Mouse (Mus musculus) kidney, postnatal 0 days (tissue): ENCODE results near the gene Arhgap9. TPM values are rescaled to one million over a fixed set of nuclear protein-coding genes. Genes with fewer than 3 reads are reported as not detected.
A peak's percentile ranks its signal among the peaks of the same experiment; 100 is the strongest.

Experiments used
- ATAC-seq: fragments of 200-750 bp; cut with Nextera tagmentation; replicated peaks from 2 replicates; pipeline ENCODE4 v1.8.0; 2017; ENCODE audit warnings: low read depth, moderate number of reproducible peaks, moderate TSS enrichment, moderate library complexity; ENCODE audit not compliant: low FRiP score
- DNase-seq: peaks from one replicate; pipeline ENCODE4 v3.0.0-alpha.2; 2016; ENCODE audit warnings: low spot score
- H3K27ac ChIP-seq: fragments of 300-500 bp; sonication (generic); 2 replicates; pipeline ENCODE4 v1.5.1; 2014; ENCODE audit warnings: mild to moderate bottlenecking
- H3K27me3 ChIP-seq: fragments of 300-500 bp; sonication (generic); 2 replicates; pipeline ENCODE4 v1.6.1; 2014; ENCODE audit warnings: low read length, mixed read lengths; ENCODE audit not compliant: insufficient read depth
- H3K36me3 ChIP-seq: fragments of 300-500 bp; sonication (generic); 2 replicates; pipeline ENCODE4 v1.6.1; 2014; ENCODE audit warnings: low read length, mixed read lengths; ENCODE audit not compliant: insufficient read depth
- H3K4me1 ChIP-seq: fragments of 300-500 bp; sonication (generic); replicated peaks from 2 replicates; pipeline ENCODE4 v1.6.1; 2014; ENCODE audit warnings: antibody characterized with exemption, low read length, mixed read lengths; ENCODE audit not compliant: insufficient read depth
- H3K4me2 ChIP-seq: fragments of 300-500 bp; sonication (generic); 2 replicates; pipeline ENCODE4 v1.6.1; 2014; ENCODE audit warnings: mild to moderate bottlenecking, low read length, moderate library complexity, mixed read lengths
- H3K4me3 ChIP-seq: fragments of 300-500 bp; sonication (generic); replicated peaks from 2 replicates; pipeline ENCODE4 v1.5.1; 2014; ENCODE audit warnings: low read depth, low read length
- H3K9ac ChIP-seq: fragments of 300-500 bp; sonication (generic); 2 replicates; pipeline ENCODE4 v1.6.1; 2014; ENCODE audit warnings: low read depth, low read length
- H3K9me3 ChIP-seq: fragments of 300-500 bp; sonication (generic); replicated peaks from 2 replicates; pipeline ENCODE4 v1.6.1; 2016; ENCODE audit warnings: low read length, inconsistent platforms, mixed read lengths
- CTCF ChIP-seq: IDR thresholded peaks from 2 replicates; pipeline ENCODE4 v1.5.1; 2016; ENCODE audit warnings: antibody characterized with exemption, low read depth, mild to moderate bottlenecking, moderate library complexity
- WGBS: fragments of 180-500 bp; shearing (Covaris S2); extraction: QIAGEN DNeasy Blood & Tissue Kit; methylation state at CpG from one replicate; pipeline ENCODE4 v1.1.7; 2014; 5-methylcytosine and 5-hydroxymethylcytosine counted together
- polyA plus RNA-seq: library from polyadenylated mRNA; unstranded; fragments of >200 nt; fragmentation: Nextera tagmentation; extraction: Ambion mirVana; gene quantifications from 2 replicates; pipeline ENCODE4 v1.2.1, GENCODE M21; 2015

The Arhgap9 gene
- polyA plus RNA-seq, 1 experiment from 2014 or later = 3.8 TPM

DNA sequence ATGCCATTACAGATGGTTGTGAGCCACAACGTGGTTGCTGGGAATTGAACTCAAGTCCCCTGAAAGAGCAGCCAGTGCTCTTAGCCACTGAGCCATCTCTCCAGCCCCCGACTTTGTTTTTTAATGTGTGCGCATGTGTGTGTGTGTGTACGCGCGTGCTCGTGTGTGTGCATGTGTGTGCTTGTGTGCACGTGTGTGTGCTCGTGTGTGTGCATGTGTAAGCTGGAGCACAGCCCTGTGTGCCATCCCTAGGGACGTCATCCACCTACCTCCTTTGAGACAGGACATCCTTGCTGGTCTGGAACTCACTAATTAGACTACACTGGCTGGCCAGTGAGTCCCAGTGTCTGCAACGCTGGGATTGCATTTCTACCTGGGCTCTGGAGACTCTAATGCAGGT lies 31.0 kb downstream of the Arhgap9 start:
- H3K9me3 ChIP-seq = no peaks in the 10 kb centered on the region
- no peak for DNase-seq
- no peaks in the 10 kb centered on the region for H3K4me1 ChIP-seq
- no peak overlapping the region for H3K27ac ChIP-seq
- H3K36me3 ChIP-seq = no peaks in the 10 kb centered on the region
- H3K4me2 ChIP-seq = no peak overlapping the region
- WGBS = 89% methylated on average over 11 of the region's 11 CpGs
- ATAC-seq = no peak
- no peak overlapping the region for H3K9ac ChIP-seq
- TF ChIP-seq CTCF = no peak
- no peaks in the 10 kb centered on the region for H3K27me3 ChIP-seq
- no peak overlapping the region for H3K4me3 ChIP-seq

DNA sequence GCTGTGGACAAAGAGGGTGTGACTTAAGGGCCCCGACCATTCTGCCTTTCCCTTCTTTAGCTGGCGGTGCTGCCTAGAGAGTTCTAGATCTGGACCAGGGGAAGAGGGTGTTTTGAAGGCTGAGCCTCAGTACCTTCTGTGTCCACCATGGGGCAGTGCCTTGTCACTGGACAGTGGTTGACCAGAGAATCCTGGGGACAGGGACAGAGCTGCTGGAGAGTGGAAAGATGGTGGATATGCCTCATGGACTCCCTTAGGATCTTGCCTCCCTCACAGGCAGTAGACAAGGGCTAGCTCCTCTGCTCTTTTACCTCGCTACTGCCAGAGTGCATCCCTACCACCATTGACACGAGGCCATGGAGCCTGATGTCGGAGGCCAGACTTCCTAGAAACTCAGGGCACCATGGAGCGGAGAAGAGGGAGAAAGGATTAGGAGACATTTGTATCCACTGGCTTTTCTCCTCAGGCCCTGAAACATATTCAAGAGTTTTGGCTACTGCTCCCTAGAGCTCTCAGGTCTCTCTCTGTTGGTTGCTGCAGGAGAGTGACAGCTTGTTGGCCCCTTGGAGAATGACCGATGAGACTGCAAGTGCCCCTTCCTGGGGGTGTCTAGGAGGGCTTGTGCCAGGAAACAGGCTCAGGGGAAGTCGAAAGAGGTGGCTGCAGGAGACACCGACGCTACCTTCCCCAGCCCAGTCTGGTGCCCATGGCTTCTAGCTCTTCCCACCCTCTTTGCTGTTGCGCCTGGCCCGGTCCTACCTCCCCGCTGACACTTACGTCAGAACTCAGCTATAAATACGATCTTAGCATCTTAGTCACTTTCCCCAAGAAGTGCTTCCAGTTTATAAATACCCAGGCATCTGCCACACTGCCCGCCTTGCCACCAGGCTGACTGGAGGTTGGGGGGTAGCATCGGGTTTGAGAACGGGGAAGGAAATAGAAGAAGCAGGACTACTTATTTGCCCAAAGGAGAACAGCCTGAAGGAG lies 32.4 kb downstream of the Arhgap9 start, which contains the start of gene Inhbe:
Inhbe (minus strand) TSS at position 503 of the 987 bp plus-strand sequence.
- Histone ChIP-seq H3K9me3 (no peaks in the 10 kb centered on the region), H3K4me2 (no peak within 1 kb of the TSS), H3K9ac (no peak within 1 kb of the TSS), H3K4me3 (no peak within 1 kb of the TSS), H3K27ac (no peak within 1 kb of the TSS), H3K36me3 (no peaks in the 10 kb centered on the region), H3K4me1 (no peaks in the 10 kb centered on the region), H3K27me3 (no peaks in the 10 kb centered on the region)
- 80% methylated on average over 18 of the region's 18 CpGs for WGBS
- DNase-seq (peak; percentile 55), ATAC-seq (no peak)
- peak; percentile 70 for TF ChIP-seq CTCF

DNA sequence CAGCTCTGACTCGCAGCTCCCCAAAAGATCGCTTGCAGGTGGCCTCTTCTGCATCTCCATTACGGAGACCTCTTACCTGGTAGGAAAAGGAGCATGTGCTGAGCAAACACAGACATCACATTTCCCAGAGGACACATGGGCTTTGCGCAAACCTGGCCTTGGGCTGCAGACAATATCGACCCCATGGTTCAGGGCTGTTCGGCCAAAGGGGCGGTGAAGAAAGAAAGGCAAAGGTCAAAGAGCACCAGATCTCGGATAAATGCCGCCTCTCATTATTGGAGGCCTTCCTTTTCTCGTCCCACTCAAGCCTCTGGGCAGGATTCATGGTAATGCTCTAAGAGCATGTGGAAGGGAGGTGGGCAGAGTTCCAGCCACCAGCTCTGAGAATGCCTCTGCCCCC lies 33.6 kb downstream of the Arhgap9 start:
- DNase-seq = no peak
- no peak overlapping the region for H3K27ac ChIP-seq
- H3K4me1 ChIP-seq = no peaks in the 10 kb centered on the region
- no peaks in the 10 kb centered on the region for H3K9me3 ChIP-seq
- no peaks in the 10 kb centered on the region for H3K36me3 ChIP-seq
- H3K27me3 ChIP-seq = no peaks in the 10 kb centered on the region
- no peak for TF ChIP-seq CTCF
- no peak overlapping the region for H3K9ac ChIP-seq
- no peak overlapping the region for H3K4me2 ChIP-seq
- no peak for ATAC-seq
- 65% methylated on average over 10 of the region's 10 CpGs for WGBS
- H3K4me3 ChIP-seq = no peak overlapping the region

DNA sequence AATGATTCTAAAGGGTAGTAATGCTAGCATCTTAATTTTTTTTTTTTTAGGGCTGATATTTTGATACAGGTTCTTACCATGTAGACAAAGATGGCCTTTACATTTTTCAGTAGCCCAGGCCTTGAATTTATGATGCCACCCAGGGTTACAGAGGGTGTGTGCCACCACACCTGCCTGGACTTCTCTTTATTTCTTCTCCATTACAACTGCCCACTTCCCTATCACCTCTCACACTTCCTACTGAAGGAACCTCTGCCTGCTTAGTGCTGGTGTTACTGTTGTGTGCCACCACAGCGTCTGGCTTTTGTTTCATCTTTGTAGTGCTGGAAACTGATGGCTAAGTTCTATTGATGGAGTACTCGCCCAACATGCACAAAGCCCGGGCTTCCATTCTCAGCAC lies 39.0 kb downstream of the Arhgap9 start:
- no peaks in the 10 kb centered on the region for H3K36me3 ChIP-seq

DNA sequence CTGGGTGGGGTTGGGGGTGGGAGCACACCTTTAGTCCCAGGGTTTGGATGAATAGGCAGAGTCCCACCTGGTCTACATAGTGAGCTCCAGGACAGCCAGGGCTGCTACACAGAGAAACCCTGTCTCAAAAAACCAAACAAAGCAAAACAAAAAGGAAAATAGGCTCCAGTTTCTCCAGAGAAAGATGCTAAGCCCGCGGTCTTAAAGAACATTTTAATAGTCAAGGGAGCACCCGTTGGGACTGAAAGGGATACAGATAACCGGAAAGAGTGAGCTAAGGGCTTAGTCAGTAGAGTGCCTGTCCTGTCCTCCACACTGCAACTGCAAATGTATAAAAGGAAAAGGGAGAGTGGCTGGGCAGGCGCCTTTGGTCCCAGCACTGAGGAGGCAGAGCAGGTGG lies 45.4 kb downstream of the Arhgap9 start:
- WGBS = 83% methylated on average over 5 of the region's 5 CpGs
- H3K4me2 ChIP-seq = no peak overlapping the region
- ATAC-seq (no peak), DNase-seq (no peak)
- H3K36me3 ChIP-seq = no peaks in the 10 kb centered on the region
- no peaks in the 10 kb centered on the region for H3K9me3 ChIP-seq
- TF ChIP-seq CTCF = no peak
- H3K4me1 ChIP-seq = peaks cover 7% of the 10 kb centered on the region; the same call in 1 of the 2 replicates
- no peaks in the 10 kb centered on the region for H3K27me3 ChIP-seq
- no peak overlapping the region for H3K27ac ChIP-seq
- H3K9ac ChIP-seq = no peak overlapping the region
- no peak overlapping the region for H3K4me3 ChIP-seq

More for the DNA sequence above, 39.0 kb downstream of the Arhgap9 start:
- no peak for DNase-seq
- Histone ChIP-seq H3K9me3 (no peaks in the 10 kb centered on the region), H3K4me3 (no peak overlapping the region), H3K27ac (no peak overlapping the region), H3K9ac (no peak overlapping the region), H3K27me3 (no peaks in the 10 kb centered on the region), H3K4me1 (no peaks in the 10 kb centered on the region), H3K4me2 (no peak overlapping the region)
- no peak for ATAC-seq
- 81% methylated on average over 3 of the region's 3 CpGs for WGBS
- TF ChIP-seq CTCF = no peak

DNA sequence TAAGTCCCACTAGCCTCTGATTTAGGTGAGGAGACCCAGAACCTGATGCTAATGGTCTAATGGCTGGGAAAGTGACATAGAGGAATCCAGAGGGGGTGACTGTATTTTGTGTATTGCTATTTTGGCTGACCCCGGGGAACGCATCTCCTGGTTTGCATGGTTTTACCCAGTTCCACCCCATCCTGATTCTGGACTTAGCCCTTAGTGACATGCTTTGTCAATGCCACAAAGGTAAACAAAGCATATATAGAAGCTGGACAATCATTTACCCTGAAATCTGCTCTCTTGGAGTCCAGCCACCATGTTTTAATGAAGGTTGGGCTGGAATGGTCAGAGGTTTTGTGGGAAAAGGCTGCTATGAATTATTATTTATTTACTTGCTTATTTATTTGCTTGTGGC lies 46.5 kb downstream of the Arhgap9 start:
- no peak overlapping the region for H3K9ac ChIP-seq
- no peak overlapping the region for H3K4me2 ChIP-seq
- no peak for TF ChIP-seq CTCF
- no peaks in the 10 kb centered on the region for H3K9me3 ChIP-seq
- H3K4me3 ChIP-seq = no peak overlapping the region
- H3K27ac ChIP-seq = no peak overlapping the region
- ATAC-seq (no peak), DNase-seq (peak; percentile 32)
- H3K27me3 ChIP-seq = no peaks in the 10 kb centered on the region
- WGBS = 63% methylated on average over 2 of the region's 2 CpGs
- H3K4me1 ChIP-seq = peaks cover 7% of the 10 kb centered on the region; the same call in 1 of the 2 replicates
- no peaks in the 10 kb centered on the region for H3K36me3 ChIP-seq
